Mouse (Mus musculus) embryo, embryonic 11.5 days (tissue): Measurements from ENCODE around the gene Sowaha.

ENCODE experiments used
- DNase-seq: peaks from one replicate; pipeline ENCODE4 v3.0.0-alpha.2; 2012; ENCODE audit warnings: low read depth, low spot score

Sowaha gene

DNA sequence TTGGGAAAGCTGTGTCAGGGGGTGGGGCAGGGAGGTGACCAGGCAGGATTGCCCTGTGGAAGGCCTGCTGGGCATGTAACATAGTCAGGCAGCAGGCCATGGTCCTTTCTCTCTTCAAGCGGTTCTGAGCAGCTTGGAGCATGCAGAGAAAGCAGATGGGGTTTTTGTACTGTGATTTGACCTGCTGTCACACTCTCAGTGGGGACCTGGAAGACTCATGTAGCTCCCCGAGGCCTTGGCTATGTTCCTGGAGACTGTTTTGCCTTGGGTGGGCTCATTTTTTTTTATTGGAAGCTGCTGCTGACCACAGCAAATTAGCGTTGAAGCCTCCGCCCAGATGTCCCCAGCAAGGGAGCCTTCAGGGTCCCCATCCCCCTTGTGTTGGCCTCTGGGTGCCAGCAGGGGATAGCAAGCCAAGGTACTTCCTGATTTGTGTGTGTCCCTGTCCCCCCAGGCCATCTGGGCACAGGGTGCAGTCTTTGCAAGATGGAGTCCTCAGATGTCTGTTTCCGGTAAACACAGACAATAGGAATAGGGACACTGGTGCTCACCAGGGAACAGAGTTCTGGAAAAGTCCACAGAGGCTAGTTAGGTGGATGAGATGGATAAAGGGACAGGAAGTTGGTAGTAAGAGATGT, 25.1 kb upstream of the Sowaha start:
- no peak for DNase-seq

GRCm38 (mm10) chr11:53504376-53504775, 24.3 kb upstream of the Sowaha start:
- DNase-seq, result no peak

GRCm38 (mm10) chr11:53503738-53504137, 23.7 kb upstream of the Sowaha start:
- no peak for DNase-seq

- no peak for DNase-seq
Observed at GRCm38 (mm10) chr11:53502039-53502765, 22.1 kb upstream of the Sowaha start.

DNA sequence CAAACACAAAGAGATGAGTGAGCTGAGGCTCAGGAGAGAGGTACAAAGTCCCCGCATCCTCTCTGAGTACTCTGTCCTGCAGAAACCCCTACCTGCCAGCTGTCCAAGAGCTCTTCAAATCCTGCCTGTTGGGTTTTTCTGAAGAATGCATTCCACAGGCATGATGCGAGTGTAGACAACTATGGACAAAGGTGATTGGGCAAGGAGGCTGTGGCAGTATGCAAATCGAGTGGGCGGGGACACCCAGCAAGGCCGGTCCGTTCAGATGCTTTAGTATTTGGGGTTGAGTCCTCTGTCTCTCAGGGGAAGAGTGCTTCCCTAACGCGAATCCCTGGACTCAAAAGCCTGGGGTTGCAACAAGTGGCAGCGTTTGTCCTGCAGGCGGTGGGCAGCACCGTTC, 20.5 kb upstream of the Sowaha start:
- no peak for DNase-seq

DNA sequence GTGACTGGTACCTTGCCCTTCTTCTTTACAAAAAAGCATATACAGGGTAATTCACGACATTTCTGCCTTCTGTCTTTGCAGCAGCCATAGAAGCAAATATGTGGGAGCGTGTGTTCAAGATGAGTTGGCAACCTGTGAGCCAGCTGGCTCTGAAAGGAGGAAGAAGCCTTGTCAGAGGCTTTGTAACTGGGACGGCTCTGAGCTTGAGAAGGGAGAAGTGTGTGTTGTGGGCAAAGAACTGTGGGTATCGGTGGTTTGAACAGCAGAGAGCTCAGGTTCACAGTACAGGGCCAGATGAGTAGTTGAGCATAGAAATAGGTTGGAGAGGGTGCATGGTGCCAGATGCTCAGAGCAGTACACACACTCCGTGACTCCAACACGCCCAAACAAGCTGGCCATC, 16.9 kb upstream of the Sowaha start:
- no peak for DNase-seq

GRCm38 (mm10) chr11:53495417-53495816, 15.3 kb upstream of the Sowaha start:
- no peak for DNase-seq

- DNase-seq, result no peak
Observed at GRCm38 (mm10) chr11:53493243-53493955, 13.3 kb upstream of the Sowaha start.

GRCm38 (mm10) chr11:53491954-53492401, 11.9 kb upstream of the Sowaha start:
- DNase-seq, result no peak

- no peak for DNase-seq
Observed at GRCm38 (mm10) chr11:53489421-53489820, 9.3 kb upstream of the Sowaha start.

DNA sequence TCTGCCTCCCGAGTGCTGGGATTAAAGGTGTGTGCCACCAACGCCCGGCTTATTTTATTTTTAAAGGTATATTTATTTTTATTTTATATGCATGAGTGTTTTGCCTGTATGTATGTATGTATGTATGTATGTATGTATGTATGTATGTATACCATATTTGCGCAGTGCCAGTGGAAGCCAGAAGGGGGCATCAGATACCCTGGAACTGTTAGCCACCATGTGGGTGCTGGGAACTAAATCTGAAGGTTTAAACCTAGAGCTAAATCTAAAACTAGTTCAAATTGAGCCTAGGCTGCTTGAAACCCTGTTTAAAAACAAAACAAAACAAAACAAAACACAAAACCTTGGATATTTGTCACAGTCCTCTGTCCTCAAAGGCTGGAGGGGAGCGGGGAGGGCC, 8.9 kb upstream of the Sowaha start:
- DNase-seq, result no peak

DNA sequence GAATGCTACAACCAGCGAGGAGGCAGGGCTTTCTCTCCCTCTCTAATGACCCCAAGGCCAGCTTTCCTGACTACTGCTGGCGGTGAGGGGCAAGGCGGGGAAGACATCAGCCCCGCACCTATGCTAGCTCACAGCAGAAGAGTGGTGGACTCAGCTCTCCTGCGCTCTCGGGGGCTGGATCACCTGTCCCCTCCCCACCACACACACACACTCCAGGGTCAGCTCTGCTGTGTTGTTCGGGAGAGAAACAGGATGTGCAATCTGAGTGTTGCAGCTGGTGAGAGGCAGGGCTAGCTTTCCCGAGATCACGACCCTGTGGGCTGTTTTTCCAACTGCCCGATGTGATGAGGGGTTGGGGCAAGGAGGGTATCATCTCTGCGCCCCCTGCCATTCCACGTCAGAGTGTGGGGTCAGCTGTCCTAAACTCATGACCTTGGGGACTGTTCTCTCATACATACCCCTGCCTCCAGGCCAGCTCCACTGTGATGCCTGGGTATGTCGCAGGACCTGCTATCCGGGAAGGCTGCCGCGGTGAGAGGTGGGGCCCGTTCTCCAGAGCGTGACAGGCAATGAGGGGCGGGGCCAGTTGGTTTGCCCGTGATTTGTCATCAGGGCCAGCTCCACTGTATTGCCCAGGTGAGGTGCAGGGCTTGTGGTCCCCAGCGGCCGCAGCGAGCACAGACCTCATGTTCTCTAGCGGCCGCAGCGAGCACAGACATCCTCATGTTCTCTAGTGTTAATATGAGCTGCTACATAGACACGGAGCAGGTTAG, 6.9 kb upstream of the Sowaha start:
- no peak for DNase-seq

DNA sequence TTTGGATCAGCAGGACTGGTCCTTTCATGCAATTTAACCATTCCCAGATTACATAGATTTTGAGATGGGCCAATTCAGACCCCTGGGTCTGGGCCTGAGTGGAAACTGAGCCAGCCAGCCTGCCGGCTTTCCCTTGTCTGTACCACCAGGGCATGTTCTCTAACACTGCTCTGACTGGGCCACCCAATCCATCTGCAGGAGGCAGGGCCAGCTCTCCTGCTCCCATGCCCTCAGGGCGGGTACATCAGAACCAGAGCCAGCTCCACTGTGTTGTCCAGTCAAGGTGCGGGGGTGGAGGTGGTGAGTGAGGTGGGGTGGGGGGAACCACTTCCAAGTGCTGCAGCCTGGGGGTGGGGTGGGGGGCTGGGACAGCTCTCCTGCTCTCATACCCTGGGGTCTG, 6.3 kb upstream of the Sowaha start:
- no peak for DNase-seq

- DNase-seq, result no peak
Observed at GRCm38 (mm10) chr11:53485719-53486118, 5.6 kb upstream of the Sowaha start.

DNA sequence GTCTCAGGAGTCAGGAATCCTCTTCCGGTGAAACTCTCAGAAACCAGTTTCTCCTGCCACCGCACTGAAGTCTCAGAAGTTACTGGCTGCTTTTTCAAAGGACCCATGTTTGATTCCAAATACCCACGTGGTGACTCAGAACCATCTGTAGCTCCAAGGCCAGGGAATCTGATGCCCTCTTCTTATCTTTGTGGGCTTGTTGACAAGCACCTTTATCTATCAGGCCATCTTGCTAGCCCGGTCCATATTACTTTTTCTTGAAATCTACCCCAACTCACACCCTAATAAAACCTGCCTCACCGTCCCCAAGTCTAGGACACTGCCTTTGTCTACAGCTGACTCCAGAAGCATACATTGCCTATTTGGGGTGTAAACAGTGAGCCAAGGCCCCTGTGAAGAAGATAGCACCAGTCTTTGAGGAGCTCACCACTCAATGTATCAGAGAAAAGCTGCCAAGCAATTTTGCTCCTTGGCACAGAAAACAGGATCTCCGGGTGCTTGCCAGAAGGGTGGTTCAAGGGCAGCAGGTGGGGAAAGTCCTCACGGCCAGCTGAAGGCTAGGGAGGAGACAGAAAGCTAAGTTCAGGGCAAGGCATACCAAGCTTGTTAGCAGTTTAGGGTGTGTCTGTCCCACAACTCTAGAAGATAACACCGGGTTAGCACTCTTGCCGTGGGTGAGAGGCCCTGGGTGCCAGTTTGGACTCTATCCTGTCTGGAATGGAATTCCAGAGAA, 3.3 kb upstream of the Sowaha start:
- DNase-seq, result no peak

GRCm38 (mm10) chr11:53481088-53481730, 1.1 kb upstream of the Sowaha start:
- DNase-seq, result no peak

- no peak for DNase-seq
Observed at GRCm38 (mm10) chr11:53479171-53479782, 797 bp downstream of the Sowaha start.

DNA sequence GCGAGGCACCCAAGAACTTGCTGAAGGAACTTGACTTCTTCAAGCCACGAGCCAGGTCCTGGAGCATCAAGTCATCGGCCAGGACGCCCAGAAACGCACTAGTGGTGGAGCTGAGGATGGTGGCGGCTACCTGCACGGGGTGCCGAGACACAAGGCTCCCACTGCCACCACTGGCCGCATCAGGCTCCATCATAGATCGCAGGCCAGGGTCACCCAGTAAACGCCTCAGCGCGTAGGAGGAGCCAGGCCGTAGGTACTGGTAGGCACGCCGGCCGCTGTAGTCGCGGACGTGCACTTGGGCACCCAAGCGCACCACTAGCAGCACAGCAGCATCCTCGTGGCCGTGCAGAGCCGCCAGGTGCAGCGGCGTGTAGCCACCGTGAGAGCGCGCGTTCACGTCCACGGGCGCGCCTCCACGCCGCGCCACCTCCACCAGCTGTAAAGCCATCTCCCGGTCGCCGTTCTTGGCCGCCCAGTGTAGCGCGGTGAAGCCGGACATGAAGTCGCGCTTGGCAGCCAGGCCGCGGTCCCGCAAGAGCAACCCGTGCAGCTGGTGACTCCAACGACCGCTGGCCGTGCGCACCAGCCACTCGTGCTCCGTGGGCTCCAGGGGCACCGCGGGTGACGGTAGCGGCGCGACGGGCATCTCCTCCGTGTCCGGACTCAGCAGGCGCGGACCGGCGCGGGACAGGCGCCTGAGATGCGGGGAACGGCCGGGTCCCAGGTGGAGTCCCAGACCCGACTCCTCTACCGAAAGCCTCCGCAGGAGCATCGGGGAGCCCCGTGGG, 1.5 kb downstream of the Sowaha start:
- DNase-seq, result no peak

- DNase-seq, result no peak
Observed at GRCm38 (mm10) chr11:53477833-53478232, 2.2 kb downstream of the Sowaha start.

DNA sequence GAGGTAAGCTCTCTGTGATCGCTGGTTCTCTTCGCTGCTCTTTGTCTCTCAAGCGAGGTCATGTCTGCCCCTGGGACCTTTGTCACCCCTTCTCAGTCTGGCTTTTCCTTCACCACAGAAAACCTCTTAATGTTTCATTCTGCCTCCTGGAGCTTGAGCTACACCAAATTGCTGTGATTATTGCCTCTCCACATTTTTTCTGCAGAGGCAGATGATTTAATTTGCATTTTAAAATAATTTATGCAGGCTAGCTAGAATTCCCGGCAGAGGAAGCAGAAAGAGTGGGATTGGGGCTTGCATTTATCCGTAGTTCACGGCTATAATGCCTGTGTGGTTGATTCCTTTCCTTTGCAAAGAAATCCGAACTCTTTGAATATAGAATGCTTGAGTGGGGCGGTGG, 4.5 kb downstream of the Sowaha start:
- no peak for DNase-seq
